Comparison of ENCODE assay signal across 8 mouse cellular contexts in the genomic region with DNA sequence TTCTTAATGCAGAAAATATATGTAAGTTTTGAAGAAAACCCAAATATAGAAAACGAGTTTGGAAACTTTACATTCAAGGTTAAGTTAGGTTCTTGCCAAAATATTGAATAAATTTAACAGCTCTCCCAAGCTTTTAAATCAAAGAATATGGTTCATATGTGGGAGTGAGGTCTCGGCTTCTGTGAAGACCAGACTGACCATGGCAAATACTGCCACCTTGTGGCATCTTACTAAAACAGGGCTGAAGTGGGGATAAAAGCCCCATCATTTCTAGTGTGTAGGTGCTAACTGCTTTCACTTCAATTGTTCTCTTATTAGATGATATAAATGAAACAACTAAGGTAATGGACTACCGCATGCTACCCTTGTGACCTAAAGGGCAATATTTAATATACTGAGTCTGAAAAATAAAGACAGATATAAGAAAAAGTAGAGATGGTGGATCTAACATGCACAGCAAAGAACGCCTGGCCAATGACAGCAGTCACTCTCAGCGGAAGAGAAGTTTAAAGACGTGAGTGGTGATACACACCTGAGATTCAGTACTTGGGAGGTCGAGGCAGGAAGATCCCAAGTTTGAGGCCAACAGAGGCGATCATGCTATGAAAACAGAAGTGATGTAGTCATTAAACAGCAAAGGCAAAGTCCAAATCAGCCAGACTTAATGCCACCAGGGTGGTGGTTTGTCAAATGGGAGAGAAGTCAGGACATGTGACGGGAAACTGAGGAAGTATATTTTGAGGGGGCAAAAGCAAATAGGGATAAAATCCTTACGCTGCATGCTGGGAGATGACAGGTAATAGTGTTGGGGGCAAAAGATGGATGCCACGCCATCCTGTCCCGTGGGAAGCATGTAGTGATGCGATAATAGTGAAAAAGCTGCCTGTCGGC. TPM values are rescaled to one million over a fixed set of nuclear protein-coding genes. Genes with fewer than 3 reads are reported as not detected.
A peak's percentile ranks its signal among the peaks of the same experiment; 100 is the strongest.
DNase-seq lines count a peak whose midpoint lies in the region; ATAC-seq lines count a peak whose summit lies in the region.

No protein-coding gene starts in this region.

- H3K4me1 ChIP-seq in midbrain, embryonic 11.5 days (ENCODE audit: control insufficient read depth, insufficient read depth, low read length), result no peaks in the 10 kb centered on the region
- H3K4me1 ChIP-seq in midbrain, embryonic 15.5 days, result peaks cover 3% of the 10 kb centered on the region
- H3K4me1 ChIP-seq in embryonic facial prominence, embryonic 14.5 days (ENCODE audit: control insufficient read depth, insufficient read depth, low read length), result no peaks in the 10 kb centered on the region; the same call in 1 of the 2 replicates

- 86% methylated on average over 14 of the region's 14 CpGs for WGBS in midbrain, embryonic 11.5 days
- WGBS in midbrain, embryonic 15.5 days, result 86% methylated on average over 14 of the region's 14 CpGs
- WGBS in embryonic facial prominence, embryonic 14.5 days, result 84% methylated on average over 14 of the region's 14 CpGs

- no peak; the same call in 1 of the 2 replicates for ATAC-seq in midbrain, embryonic 11.5 days (ENCODE audit: low FRiP score)
- ATAC-seq in midbrain, embryonic 15.5 days (replicated peaks), result no peak
- no peak for ATAC-seq in embryonic facial prominence, embryonic 14.5 days (ENCODE audit: low read depth)

- no peak overlapping the region for H3K27ac ChIP-seq in midbrain, embryonic 11.5 days (ENCODE audit: low read depth, low read length)
- no peak overlapping the region for H3K27ac ChIP-seq in midbrain, embryonic 15.5 days
- H3K27ac ChIP-seq in embryonic facial prominence, embryonic 14.5 days (replicated peaks; ENCODE audit: low read depth, low read length), result no peak overlapping the region

- no peaks in the 10 kb centered on the region for H3K27me3 ChIP-seq in midbrain, embryonic 11.5 days (ENCODE audit: control insufficient read depth, insufficient read depth, low read length)
- H3K27me3 ChIP-seq in midbrain, embryonic 15.5 days (replicated peaks), result no peaks in the 10 kb centered on the region
- no peaks in the 10 kb centered on the region for H3K27me3 ChIP-seq in embryonic facial prominence, embryonic 14.5 days (replicated peaks; ENCODE audit: control insufficient read depth, insufficient read depth, low read length)

- H3K9me3 ChIP-seq in midbrain, embryonic 11.5 days (ENCODE audit: control insufficient read depth, low read length), result no peaks in the 10 kb centered on the region
- no peaks in the 10 kb centered on the region for H3K9me3 ChIP-seq in midbrain, embryonic 15.5 days
- peaks cover 3% of the 10 kb centered on the region; the same call in 1 of the 2 replicates for H3K9me3 ChIP-seq in embryonic facial prominence, embryonic 14.5 days (ENCODE audit: control insufficient read depth, low read length)

- no peak overlapping the region for H3K9ac ChIP-seq in midbrain, embryonic 11.5 days (ENCODE audit: low read length)
- no peak overlapping the region for H3K9ac ChIP-seq in midbrain, embryonic 15.5 days
- H3K9ac ChIP-seq in embryonic facial prominence, embryonic 14.5 days (ENCODE audit: low read depth, low read length), result no peak overlapping the region

- H3K36me3 ChIP-seq in midbrain, embryonic 11.5 days (ENCODE audit: control insufficient read depth, insufficient read depth, low read length), result peaks cover 9% of the 10 kb centered on the region
- H3K36me3 ChIP-seq in midbrain, embryonic 15.5 days (replicated peaks), result peaks cover 8% of the 10 kb centered on the region
- peaks cover 39% of the 10 kb centered on the region for H3K36me3 ChIP-seq in embryonic facial prominence, embryonic 14.5 days (ENCODE audit: control insufficient read depth, insufficient read depth, low read length)

- peak; percentile 53 to 62 for DNase-seq in cerebellum, postnatal 10 days
- no peak for DNase-seq in cerebellum, postnatal 4 days (ENCODE audit: low spot score in 2 of 2)
- peak; percentile 85 for DNase-seq in midbrain, embryonic 11.5 days (ENCODE audit: low spot score, missing footprints)
- peak; percentile 44 for DNase-seq in embryonic facial prominence, embryonic 14.5 days (ENCODE audit: low spot score)
- peak; percentile 37 for DNase-seq in lung, postnatal 25 days (ENCODE audit: low spot score)
- DNase-seq in urinary bladder, postnatal 14 days (ENCODE audit: low spot score), result no peak
- no peak for DNase-seq in ovary, postnatal 10 days (ENCODE audit: low spot score)

- H3K4me3 ChIP-seq in midbrain, embryonic 11.5 days (ENCODE audit: low read depth, low read length), result no peak overlapping the region
- H3K4me3 ChIP-seq in midbrain, embryonic 15.5 days, result no peak overlapping the region
- H3K4me3 ChIP-seq in embryonic facial prominence, embryonic 14.5 days (ENCODE audit: low read depth, low read length), result no peak overlapping the region

- H3K4me2 ChIP-seq in midbrain, embryonic 11.5 days, result no peak overlapping the region
- H3K4me2 ChIP-seq in midbrain, embryonic 15.5 days, result no peak overlapping the region
- H3K4me2 ChIP-seq in embryonic facial prominence, embryonic 14.5 days (ENCODE audit: low read depth, low read length), result no peak overlapping the region

RNA-seq across cellular contexts. Expression of a gene that starts 12.5 kb away (rescaled TPM):
- polyA plus RNA-seq in midbrain, embryonic 11.5 days (2014; fragmentation: Nextera tagmentation; extraction: Ambion mirVana), result 215 and 220 TPM in 2 replicates
- 69.1 and 70.2 TPM in 2 replicates for polyA plus RNA-seq in midbrain, embryonic 15.5 days (2015; fragmentation: Nextera tagmentation; extraction: Ambion mirVana)
- polyA plus RNA-seq in embryonic facial prominence, embryonic 14.5 days (2014; fragmentation: Nextera tagmentation; extraction: Ambion mirVana), result 119 and 124 TPM in 2 replicates

Comparison
In these comparisons a context has a peak if more than half of its experiments do, and no peak if none do; other contexts are left out.
1. DNase-seq: peak in cerebellum, postnatal 10 days (2 of 2), midbrain, embryonic 11.5 days (single experiment), embryonic facial prominence, embryonic 14.5 days (single experiment) and lung, postnatal 25 days (single experiment); none in cerebellum, postnatal 4 days (0 of 2), urinary bladder, postnatal 14 days (single experiment) and ovary, postnatal 10 days (single experiment).